Mouse (Mus musculus) heart, embryonic 11.5 days (tissue): ENCODE results near the gene Gemin5. TPM values are rescaled to one million over a fixed set of nuclear protein-coding genes. Genes with fewer than 3 reads are reported as not detected.
A peak's percentile ranks its signal among the peaks of the same experiment; 100 is the strongest.
"Not testable (repeated sequence)": the region's sequence is repeated elsewhere in the genome, so short reads cannot be mapped to it uniquely, and the experiment has no call there.

ENCODE experiments used
- ATAC-seq: fragments of 200-750 bp; cut with Nextera tagmentation; replicated peaks from 2 replicates; pipeline ENCODE4 v1.8.0; 2017; ENCODE audit warnings: moderate library complexity; ENCODE audit not compliant: insufficient number of reproducible peaks, low FRiP score, low TSS enrichment
- H3K27ac ChIP-seq: fragments of 300-500 bp; sonication (generic); 2 replicates; pipeline ENCODE4 v1.5.1; 2014; ENCODE audit warnings: mild to moderate bottlenecking, low read depth, low read length
- H3K27me3 ChIP-seq: fragments of 300-500 bp; sonication (generic); 2 replicates; pipeline ENCODE4 v1.6.1; 2014; ENCODE audit warnings: mild to moderate bottlenecking, low read length, mixed read lengths; ENCODE audit not compliant: control insufficient read depth, insufficient read depth
- H3K36me3 ChIP-seq: fragments of 300-500 bp; sonication (generic); 2 replicates; pipeline ENCODE4 v1.6.1; 2014; ENCODE audit warnings: mild to moderate bottlenecking, low read length, moderate library complexity, mixed read lengths; ENCODE audit not compliant: control insufficient read depth, insufficient read depth
- H3K4me1 ChIP-seq: fragments of 300-500 bp; sonication (generic); 2 replicates; pipeline ENCODE4 v1.6.1; 2014; ENCODE audit warnings: low read length; ENCODE audit not compliant: control insufficient read depth, insufficient read depth
- H3K4me2 ChIP-seq: fragments of 300-500 bp; sonication (generic); 2 replicates; pipeline ENCODE4 v1.6.1; 2014; ENCODE audit warnings: mild to moderate bottlenecking, moderate library complexity
- H3K4me3 ChIP-seq: fragments of 300-500 bp; sonication (generic); 2 replicates; pipeline ENCODE4 v1.5.1; 2014; ENCODE audit warnings: low read depth, low read length
- H3K9ac ChIP-seq: fragments of 300-500 bp; sonication (generic); 2 replicates; pipeline ENCODE4 v1.6.1; 2014; ENCODE audit warnings: mild to moderate bottlenecking, low read depth, low read length, moderate library complexity
- H3K9me3 ChIP-seq: fragments of 300-500 bp; sonication (generic); replicated peaks from 2 replicates; pipeline ENCODE4 v1.6.1; 2016; ENCODE audit warnings: low read length; ENCODE audit not compliant: control insufficient read depth
- WGBS: fragments of 180-500 bp; shearing (Covaris S2); extraction: QIAGEN DNeasy Blood & Tissue Kit; methylation state at CpG from one replicate; pipeline ENCODE4 v1.1.7; 2014; ENCODE audit not compliant: insufficient replicate concordance; 5-methylcytosine and 5-hydroxymethylcytosine counted together
- polyA plus RNA-seq: library from polyadenylated mRNA; unstranded; fragments of >200 nt; fragmentation: Nextera tagmentation; extraction: Ambion mirVana; gene quantifications from 2 replicates; pipeline ENCODE4 v1.2.1, GENCODE M21; 2014

Gene Gemin5
- 15.3 TPM in 2 replicates for polyA plus RNA-seq

GRCm38 (mm10) chr11:58168167-58168915 lies at the start of gene Gemin5:
Gene Gemin5, minus strand, starts transcription at chr11:58168539.
- WGBS: 2% methylated on average over 69 of the region's 71 CpGs
- H3K36me3 ChIP-seq: peaks cover 28% of the 10 kb centered on the region
- peak within 1 kb of the TSS; percentile 87 for H3K4me2 ChIP-seq
- H3K27ac ChIP-seq: peak within 1 kb of the TSS; percentile 64
- peaks cover 12% of the 10 kb centered on the region for H3K4me1 ChIP-seq
- peak; percentile 85 for ATAC-seq
- no peaks in the 10 kb centered on the region; the same call in 1 of the 2 replicates for H3K9me3 ChIP-seq
- H3K27me3 ChIP-seq: no peaks in the 10 kb centered on the region
- peak within 1 kb of the TSS; percentile 97 for H3K4me3 ChIP-seq
- H3K9ac ChIP-seq: peak within 1 kb of the TSS; percentile 88

- H3K27ac ChIP-seq: no peak overlapping the region
- ATAC-seq: no peak
- no peaks in the 10 kb centered on the region for H3K36me3 ChIP-seq
- no peak overlapping the region for H3K4me2 ChIP-seq
- 0 out of 2 replicates have a peak, but pooled peaks cover 6% of the 10 kb centered on the region for H3K4me1 ChIP-seq
- WGBS: 83% methylated on average over 6 of the region's 6 CpGs
- H3K9me3 ChIP-seq: no peaks in the 10 kb centered on the region
- no peak overlapping the region for H3K9ac ChIP-seq
- no peaks in the 10 kb centered on the region for H3K27me3 ChIP-seq
- H3K4me3 ChIP-seq: no peak overlapping the region
Measured at GRCm38 (mm10) chr11:58216823-58217222, 48.5 kb upstream of the Gemin5 start.

GRCm38 (mm10) chr11:58215814-58216213 lies 47.5 kb upstream of the Gemin5 start:
- Histone ChIP-seq H3K27ac (no peak overlapping the region), H3K36me3 (no peaks in the 10 kb centered on the region), H3K4me1 (peaks cover 12% of the 10 kb centered on the region), H3K4me3 (no peak overlapping the region), H3K9ac (no peak overlapping the region), H3K9me3 (no peaks in the 10 kb centered on the region), H3K4me2 (no peak overlapping the region), H3K27me3 (no peaks in the 10 kb centered on the region)
- no peak for ATAC-seq
- 70% methylated on average over 5 of the region's 5 CpGs for WGBS

GRCm38 (mm10) chr11:58215049-58215430 lies 46.7 kb upstream of the Gemin5 start:
- H3K27ac ChIP-seq, H3K9me3 ChIP-seq, H3K9ac ChIP-seq, H3K36me3 ChIP-seq, ATAC-seq, H3K27me3 ChIP-seq: not testable (repeated sequence)
- WGBS: 9% methylated on average over 2 of the region's 3 CpGs
- Histone ChIP-seq H3K4me1 (peaks cover 12% of the 10 kb centered on the region), H3K4me3 (peak overlapping the region; percentile 56), H3K4me2 (peak overlapping the region; percentile 67)

GRCm38 (mm10) chr11:58214391-58215048 lies 46.2 kb upstream of the Gemin5 start:
- Histone ChIP-seq H3K27me3 (no peaks in the 10 kb centered on the region), H3K4me2 (peak overlapping the region; percentile 67), H3K9me3 (no peaks in the 10 kb centered on the region), H3K9ac (peak overlapping the region; percentile 78), H3K36me3 (no peaks in the 10 kb centered on the region), H3K4me3 (peak overlapping the region; percentile 56), H3K4me1 (peaks cover 12% of the 10 kb centered on the region), H3K27ac (0 out of 2 replicates have a peak overlapping the region, but pooled peaks have one; percentile 46)
- 25% methylated on average over 17 of the region's 17 CpGs for WGBS
- peak; percentile 79 for ATAC-seq

- H3K9me3 ChIP-seq: no peaks in the 10 kb centered on the region
- H3K27me3 ChIP-seq: no peaks in the 10 kb centered on the region
- 61% methylated on average over 7 of the region's 7 CpGs for WGBS
- H3K36me3 ChIP-seq: no peaks in the 10 kb centered on the region
- peak overlapping the region; percentile 67 for H3K4me2 ChIP-seq
- H3K4me1 ChIP-seq: peaks cover 12% of the 10 kb centered on the region
- no peak for ATAC-seq
- H3K4me3 ChIP-seq: peak overlapping the region; percentile 56; the same call in 1 of the 2 replicates
- no peak overlapping the region for H3K27ac ChIP-seq
- no peak overlapping the region for H3K9ac ChIP-seq
Measured at GRCm38 (mm10) chr11:58213673-58214342, 45.5 kb upstream of the Gemin5 start.

GRCm38 (mm10) chr11:58211682-58212067 lies 43.3 kb upstream of the Gemin5 start:
- 30% methylated on average over 2 of the region's 2 CpGs for WGBS
- no peaks in the 10 kb centered on the region for H3K27me3 ChIP-seq
- H3K4me3 ChIP-seq: no peak overlapping the region
- peak overlapping the region; percentile 31; the same call in 1 of the 2 replicates for H3K4me2 ChIP-seq
- H3K9ac ChIP-seq: no peak overlapping the region
- H3K4me1 ChIP-seq: peaks cover 12% of the 10 kb centered on the region
- no peaks in the 10 kb centered on the region for H3K9me3 ChIP-seq
- no peak for ATAC-seq
- H3K36me3 ChIP-seq: no peaks in the 10 kb centered on the region
- H3K27ac ChIP-seq: no peak overlapping the region

GRCm38 (mm10) chr11:58211062-58211681 lies 42.8 kb upstream of the Gemin5 start:
- Histone ChIP-seq H3K9ac (peak overlapping the region; percentile 39; the same call in 1 of the 2 replicates), H3K4me2 (peak overlapping the region; percentile 31), H3K9me3 (no peaks in the 10 kb centered on the region), H3K27me3 (no peaks in the 10 kb centered on the region), H3K4me3 (no peak overlapping the region), H3K4me1 (peaks cover 12% of the 10 kb centered on the region), H3K36me3 (no peaks in the 10 kb centered on the region), H3K27ac (peak overlapping the region; percentile 31; the same call in 1 of the 2 replicates)
- ATAC-seq: no peak
- 13% methylated on average over 9 of the region's 9 CpGs for WGBS
